Mouse (Mus musculus) hindbrain, embryonic 10.5 days (tissue): ENCODE measurements around the gene Fbn1. TPM values are rescaled to one million over a fixed set of nuclear protein-coding genes. Genes with fewer than 3 reads are reported as not detected.

Experiments
- DNase-seq: peaks from one replicate; pipeline ENCODE4 v3.0.0-alpha.2; 2017; ENCODE audit warnings: low spot score
- H3K27ac ChIP-seq: fragments of 300-500 bp; sonication (generic); 2 replicates; pipeline ENCODE4 v1.5.1; 2016; ENCODE audit warnings: mild to moderate bottlenecking, moderate library complexity
- H3K27me3 ChIP-seq: fragments of 300-500 bp; sonication (generic); 2 replicates; pipeline ENCODE4 v1.6.1; 2016; ENCODE audit warnings: mild to moderate bottlenecking; ENCODE audit not compliant: poor library complexity, insufficient read depth, severe bottlenecking
- H3K36me3 ChIP-seq: fragments of 300-500 bp; sonication (generic); 2 replicates; pipeline ENCODE4 v1.6.1; 2016; ENCODE audit warnings: mild to moderate bottlenecking, moderate library complexity
- H3K4me1 ChIP-seq: fragments of 300-500 bp; sonication (generic); replicated peaks from 2 replicates; pipeline ENCODE4 v1.6.1; 2016; ENCODE audit warnings: mild to moderate bottlenecking
- H3K4me3 ChIP-seq: fragments of 300-500 bp; sonication (generic); 2 replicates; pipeline ENCODE4 v1.5.1; 2016; ENCODE audit warnings: mild to moderate bottlenecking, moderate library complexity
- H3K9me3 ChIP-seq: fragments of 300-500 bp; sonication (generic); 2 replicates; pipeline ENCODE4 v1.6.1; 2016; ENCODE audit warnings: mild to moderate bottlenecking, moderate library complexity
- WGBS: fragments of 180-500 bp; shearing (Covaris S2); methylation state at CpG from one replicate; pipeline ENCODE4 v1.1.7; 2016; 5-methylcytosine and 5-hydroxymethylcytosine counted together
- polyA plus RNA-seq: library from polyadenylated mRNA; unstranded; fragments of >200 nt; fragmentation: Nextera tagmentation; extraction: Ambion mirVana; gene quantifications from 2 replicates; pipeline ENCODE4 v1.2.1, GENCODE M21; 2016

Fbn1 gene
- polyA plus RNA-seq, 1 experiment from 2014 or later: 7.0 TPM

GRCm38 (mm10) chr2:125394428-125395101, 113.2 kb downstream of the Fbn1 start:
- Histone ChIP-seq H3K27ac (no peak overlapping the region), H3K9me3 (no peaks in the 10 kb centered on the region), H3K36me3 (peaks cover 6% of the 10 kb centered on the region; the same call in 1 of the 2 replicates), H3K4me3 (no peak overlapping the region), H3K4me1 (0 out of 2 replicates have a peak, but pooled peaks cover 2% of the 10 kb centered on the region), H3K27me3 (no peaks in the 10 kb centered on the region)
- DNase-seq: no peak
- 95% methylated on average over 9 of the region's 9 CpGs for WGBS

- Histone ChIP-seq H3K27ac (no peak overlapping the region), H3K9me3 (no peaks in the 10 kb centered on the region), H3K4me1 (no peaks in the 10 kb centered on the region), H3K27me3 (no peaks in the 10 kb centered on the region), H3K36me3 (peaks cover 13% of the 10 kb centered on the region), H3K4me3 (no peak overlapping the region)
- DNase-seq: no peak
- 94% methylated on average over 6 of the region's 6 CpGs for WGBS
Measured at GRCm38 (mm10) chr2:125391582-125391981, 116.2 kb downstream of the Fbn1 start.

- Histone ChIP-seq H3K4me3 (no peak overlapping the region), H3K27me3 (no peaks in the 10 kb centered on the region), H3K9me3 (no peaks in the 10 kb centered on the region), H3K4me1 (no peaks in the 10 kb centered on the region), H3K27ac (no peak overlapping the region), H3K36me3 (peaks cover 13% of the 10 kb centered on the region)
- 95% methylated on average over 10 of the region's 10 CpGs for WGBS
- no peak for DNase-seq
Measured at GRCm38 (mm10) chr2:125389796-125390195, 118.0 kb downstream of the Fbn1 start.

GRCm38 (mm10) chr2:125386221-125386965, 121.4 kb downstream of the Fbn1 start:
- H3K27ac ChIP-seq: no peak overlapping the region
- DNase-seq: no peak
- no peak overlapping the region for H3K4me3 ChIP-seq
- no peaks in the 10 kb centered on the region for H3K27me3 ChIP-seq
- peaks cover 13% of the 10 kb centered on the region for H3K36me3 ChIP-seq
- 84% methylated on average over 7 of the region's 7 CpGs for WGBS
- no peaks in the 10 kb centered on the region for H3K4me1 ChIP-seq
- no peaks in the 10 kb centered on the region for H3K9me3 ChIP-seq

- Histone ChIP-seq H3K27ac (no peak overlapping the region), H3K4me1 (no peaks in the 10 kb centered on the region), H3K4me3 (no peak overlapping the region), H3K9me3 (no peaks in the 10 kb centered on the region), H3K27me3 (no peaks in the 10 kb centered on the region), H3K36me3 (peaks cover 13% of the 10 kb centered on the region)
- WGBS: 54% methylated on average over 4 of the region's 4 CpGs
- no peak for DNase-seq
Measured at GRCm38 (mm10) chr2:125384941-125385340, 122.9 kb downstream of the Fbn1 start.

- Histone ChIP-seq H3K27me3 (no peaks in the 10 kb centered on the region), H3K36me3 (peaks cover 13% of the 10 kb centered on the region), H3K4me3 (no peak overlapping the region), H3K9me3 (no peaks in the 10 kb centered on the region), H3K27ac (no peak overlapping the region), H3K4me1 (no peaks in the 10 kb centered on the region)
- 89% methylated on average over 6 of the region's 6 CpGs for WGBS
- no peak for DNase-seq
Measured at GRCm38 (mm10) chr2:125384415-125384814, 123.4 kb downstream of the Fbn1 start.

- 89% methylated on average over 7 of the region's 7 CpGs for WGBS
- H3K36me3 ChIP-seq: 0 out of 2 replicates have a peak, but pooled peaks cover 2% of the 10 kb centered on the region
- no peaks in the 10 kb centered on the region for H3K27me3 ChIP-seq
Measured at GRCm38 (mm10) chr2:125383273-125383641, 124.5 kb downstream of the Fbn1 start.

GRCm38 (mm10) chr2:125382613-125383272, 125.0 kb downstream of the Fbn1 start:
- no peak overlapping the region for H3K4me3 ChIP-seq
- H3K4me1 ChIP-seq: no peaks in the 10 kb centered on the region
- H3K9me3 ChIP-seq: no peaks in the 10 kb centered on the region
- no peak overlapping the region for H3K27ac ChIP-seq
- no peaks in the 10 kb centered on the region; the same call in 1 of the 2 replicates for H3K36me3 ChIP-seq
- WGBS: 70% methylated on average over 7 of the region's 7 CpGs
- no peak for DNase-seq
- no peaks in the 10 kb centered on the region for H3K27me3 ChIP-seq

More at GRCm38 (mm10) chr2:125383273-125383641, 124.5 kb downstream of the Fbn1 start:
- no peak for DNase-seq
- H3K9me3 ChIP-seq: no peaks in the 10 kb centered on the region
- H3K4me3 ChIP-seq: no peak overlapping the region
- H3K27ac ChIP-seq: no peak overlapping the region
- no peaks in the 10 kb centered on the region for H3K4me1 ChIP-seq

GRCm38 (mm10) chr2:125380086-125380485, 127.7 kb downstream of the Fbn1 start:
- Histone ChIP-seq H3K27me3 (no peaks in the 10 kb centered on the region), H3K36me3 (peaks cover 4% of the 10 kb centered on the region), H3K4me3 (no peak overlapping the region), H3K4me1 (no peaks in the 10 kb centered on the region; the same call in 1 of the 2 replicates), H3K9me3 (no peaks in the 10 kb centered on the region), H3K27ac (no peak overlapping the region)
- DNase-seq: no peak
- WGBS: 64% methylated on average over 2 of the region's 2 CpGs

GRCm38 (mm10) chr2:125379206-125379605, 128.6 kb downstream of the Fbn1 start:
- H3K4me3 ChIP-seq: no peak overlapping the region
- WGBS: 93% methylated on average over 2 of the region's 2 CpGs
- no peak for DNase-seq
- H3K4me1 ChIP-seq: no peaks in the 10 kb centered on the region; the same call in 1 of the 2 replicates
- no peaks in the 10 kb centered on the region for H3K9me3 ChIP-seq
- no peak overlapping the region for H3K27ac ChIP-seq
- no peaks in the 10 kb centered on the region for H3K27me3 ChIP-seq
- peaks cover 4% of the 10 kb centered on the region for H3K36me3 ChIP-seq

GRCm38 (mm10) chr2:125375926-125376325, 131.9 kb downstream of the Fbn1 start:
- Histone ChIP-seq H3K4me3 (no peak overlapping the region), H3K27me3 (no peaks in the 10 kb centered on the region), H3K4me1 (no peaks in the 10 kb centered on the region; the same call in 1 of the 2 replicates), H3K27ac (no peak overlapping the region), H3K9me3 (no peaks in the 10 kb centered on the region), H3K36me3 (peaks cover 4% of the 10 kb centered on the region)
- 75% methylated on average over 5 of the region's 5 CpGs for WGBS
- DNase-seq: no peak

- no peak for DNase-seq
- H3K27me3 ChIP-seq: no peaks in the 10 kb centered on the region
- H3K9me3 ChIP-seq: no peaks in the 10 kb centered on the region
- no peak overlapping the region for H3K4me3 ChIP-seq
- peaks cover 4% of the 10 kb centered on the region for H3K36me3 ChIP-seq
- H3K4me1 ChIP-seq: no peaks in the 10 kb centered on the region; the same call in 1 of the 2 replicates
- H3K27ac ChIP-seq: 0 out of 2 replicates have a peak overlapping the region, but pooled peaks have one; percentile 35
- WGBS: 83% methylated on average over 10 of the region's 10 CpGs
Measured at GRCm38 (mm10) chr2:125375301-125375700, 132.5 kb downstream of the Fbn1 start.

GRCm38 (mm10) chr2:125369666-125370065, 138.1 kb downstream of the Fbn1 start:
- Histone ChIP-seq H3K27me3 (no peaks in the 10 kb centered on the region), H3K27ac (no peak overlapping the region), H3K36me3 (peaks cover 14% of the 10 kb centered on the region; the same call in 1 of the 2 replicates), H3K9me3 (no peaks in the 10 kb centered on the region), H3K4me1 (no peaks in the 10 kb centered on the region), H3K4me3 (no peak overlapping the region)
- DNase-seq: no peak
- WGBS: 94% methylated on average over 8 of the region's 8 CpGs
